Mouse (Mus musculus): ENCODE results near the gene Rab6b. TPM values are rescaled to one million over a fixed set of nuclear protein-coding genes. Genes with fewer than 3 reads are reported as not detected.

Gene Rab6b
- polyA plus RNA-seq, 1 experiment from 2014 or later, result 43.8 TPM

DNA sequence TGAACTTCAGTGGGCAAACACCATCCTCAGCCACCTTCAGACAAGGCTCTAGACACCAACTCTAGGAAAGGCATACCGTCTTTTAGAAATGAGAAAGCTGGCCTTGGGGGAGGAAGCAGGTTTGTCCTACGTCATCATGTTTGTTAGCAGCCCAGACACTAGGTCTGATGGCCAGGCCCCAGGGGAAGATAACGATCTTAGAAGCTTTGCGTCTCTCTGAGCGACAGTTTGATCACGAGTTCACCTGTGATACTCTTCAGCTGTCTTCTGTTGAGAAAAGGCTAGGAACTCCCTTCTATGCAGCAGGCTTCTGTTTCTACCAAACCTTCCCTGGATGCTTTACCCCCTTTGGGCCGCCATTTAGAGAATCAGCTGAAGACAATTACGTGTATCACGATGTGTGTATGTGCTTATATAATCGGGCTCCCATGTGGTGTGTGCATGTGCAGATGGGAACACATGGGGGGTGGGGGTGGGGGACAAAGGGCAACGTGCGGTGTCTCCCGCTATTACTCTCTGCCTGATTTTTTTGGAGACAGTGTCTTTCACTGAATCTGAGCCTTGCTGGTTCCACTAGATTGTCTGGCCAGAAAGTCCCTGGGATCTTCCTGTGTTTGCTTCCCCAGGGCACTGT lies 116.9 kb downstream of the Rab6b start:
- ChIA-PET CTCF (no interaction called here), POLR2A (no interaction called here)
- DNase-seq (ENCODE audit: low read depth, low spot score) (no peak), ATAC-seq (no peak)
- no peak for TF ChIP-seq CTCF (IDR thresholded peaks at IDR 0.05)
- peaks cover 11% of the 10 kb centered on the region for H3K27me3 ChIP-seq
- in situ Hi-C loops (cut with MboI; ENCODE audit: low pct_unique_long_range_greater_than_20kb), result no loop called here

DNA sequence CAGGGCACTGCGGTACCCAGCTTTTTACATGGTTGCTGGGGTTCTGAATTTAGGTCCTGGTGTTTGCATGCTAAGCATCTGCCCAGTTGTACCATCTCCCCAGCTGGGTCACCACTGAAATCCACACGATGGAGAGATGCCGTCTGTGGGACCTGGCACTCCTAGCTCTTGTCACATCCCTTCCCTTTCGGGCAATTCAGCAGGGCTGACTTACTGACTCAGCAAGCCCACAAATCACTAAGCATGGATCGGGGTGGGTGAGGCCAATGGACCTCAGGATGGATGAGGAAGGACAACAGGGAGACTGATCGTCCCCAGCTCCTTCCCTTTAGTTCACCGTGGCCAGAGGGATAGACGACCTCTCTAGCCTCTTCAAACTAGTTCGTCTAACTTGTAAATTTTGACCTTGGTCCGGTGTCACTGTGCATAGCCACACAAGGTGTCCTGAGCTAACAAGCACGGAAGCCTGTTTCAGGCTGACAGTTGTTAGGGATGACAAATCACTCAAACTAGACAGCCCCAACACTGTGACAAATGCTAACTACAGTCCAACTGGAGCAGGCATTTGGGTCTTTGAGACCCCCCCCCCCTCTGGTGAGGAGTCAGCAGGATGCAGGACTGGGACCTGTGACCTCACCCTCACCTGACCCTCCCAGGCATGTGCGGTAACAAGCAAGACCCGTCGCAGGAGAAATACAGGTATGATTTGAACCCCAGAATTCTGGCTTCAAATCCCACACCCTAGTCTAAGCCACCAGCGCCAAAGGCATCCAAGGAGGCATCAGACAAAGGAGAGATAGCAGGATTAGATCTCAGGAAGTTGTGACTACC lies 117.7 kb downstream of the Rab6b start:
- peaks cover 11% of the 10 kb centered on the region for H3K27me3 ChIP-seq
- CTCF ChIA-PET, result no interaction called here
- POLR2A ChIA-PET, result no interaction called here
- no peak for DNase-seq (ENCODE audit: low read depth, low spot score)
- no peak for ATAC-seq
- no peak for TF ChIP-seq CTCF (IDR thresholded peaks at IDR 0.05)
- in situ Hi-C loops (cut with MboI; ENCODE audit: low pct_unique_long_range_greater_than_20kb), result no loop called here

DNA sequence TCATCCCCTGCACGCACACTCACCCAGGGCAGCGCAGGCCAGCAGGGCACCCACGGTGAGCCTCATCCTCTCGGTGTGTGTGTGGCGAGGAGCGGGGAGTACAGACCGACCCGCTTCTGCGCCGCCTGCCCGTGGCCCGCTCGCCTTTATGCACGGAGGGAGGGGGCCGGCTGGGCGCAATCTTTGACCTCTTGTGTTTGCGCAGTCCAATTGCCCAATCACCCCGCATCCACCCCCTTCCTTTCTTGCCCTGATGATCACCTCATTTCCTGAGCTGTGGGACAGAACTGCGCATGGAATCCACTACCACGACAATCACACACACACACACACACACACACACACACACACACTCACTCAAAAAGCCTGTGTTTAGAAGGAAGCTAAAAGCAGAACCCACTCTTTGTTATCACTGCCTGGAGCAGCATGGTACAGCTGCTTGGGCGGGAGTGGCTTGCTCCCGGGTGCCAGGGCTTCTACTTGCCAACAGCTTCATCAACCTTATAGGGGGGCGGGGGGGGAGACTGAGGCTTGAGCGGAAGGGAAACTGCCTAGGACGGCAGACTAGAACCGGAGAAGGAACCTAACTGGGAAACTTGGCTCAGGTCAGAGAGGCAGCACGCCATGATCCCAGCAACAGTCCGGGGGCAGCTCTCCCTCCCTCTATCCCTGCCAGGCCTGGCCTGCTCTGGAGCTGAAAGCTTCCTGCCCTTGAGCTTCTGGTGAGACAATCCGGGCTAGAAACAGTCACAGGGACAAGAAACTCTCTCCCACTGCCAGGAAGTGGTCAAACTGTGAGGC lies 118.8 kb downstream of the Rab6b start, which contains the start of the genes Gm20425 and Trf:
TSS of gene Gm20425 (minus strand) at position 157 of the 801 bp plus-strand sequence.
TSS of gene Trf (minus strand) at position 294 of the 801 bp plus-strand sequence.
- CTCF ChIA-PET, result no interaction called here
- no peak for ATAC-seq
- TF ChIP-seq CTCF (IDR thresholded peaks at IDR 0.05), result no peak
- in situ Hi-C loops (cut with MboI; ENCODE audit: low pct_unique_long_range_greater_than_20kb), result no loop called here
- no peak for DNase-seq (ENCODE audit: low read depth, low spot score)
- H3K27me3 ChIP-seq, result peaks cover 11% of the 10 kb centered on the region
- POLR2A ChIA-PET, result no interaction called here

DNA sequence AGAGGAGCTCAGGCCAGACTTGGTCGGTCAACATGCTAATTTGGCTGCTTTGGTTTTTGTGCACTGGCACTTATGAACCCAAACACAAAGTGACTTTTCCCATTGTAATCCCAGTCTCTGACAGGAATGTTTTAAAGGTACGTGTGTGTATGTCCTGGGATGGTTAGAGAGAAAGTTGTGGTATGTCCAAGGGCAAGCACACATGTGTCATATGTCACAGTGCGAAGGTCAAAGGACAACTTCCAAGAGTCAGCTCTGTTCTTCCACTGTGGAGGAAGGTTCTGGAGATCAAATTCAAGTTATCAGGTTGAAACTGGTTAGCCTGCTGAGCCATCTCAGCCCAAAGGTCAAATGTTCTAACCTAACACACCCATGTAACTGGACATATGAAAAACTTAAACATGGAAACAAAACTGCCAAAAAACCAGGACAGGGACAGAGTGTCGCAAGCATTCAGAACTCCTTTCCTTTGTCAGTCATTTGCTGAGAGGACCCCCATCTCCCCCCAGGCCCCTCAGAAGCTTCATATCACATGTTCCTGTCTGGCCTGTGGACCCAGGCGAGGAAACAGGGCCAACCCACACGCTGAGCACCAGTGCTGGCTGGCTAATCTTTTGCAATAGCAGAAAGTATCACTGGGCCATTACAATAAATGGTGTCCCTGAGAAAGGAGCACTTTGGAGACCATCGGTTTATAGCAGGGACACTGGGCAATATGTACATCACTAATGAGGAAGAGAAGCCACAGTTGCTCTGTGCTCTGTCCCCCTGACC lies 120.8 kb downstream of the Rab6b start:
- in situ Hi-C loops (cut with MboI; ENCODE audit: low pct_unique_long_range_greater_than_20kb), result no loop called here
- TF ChIP-seq CTCF (IDR thresholded peaks at IDR 0.05), result no peak
- ATAC-seq, result no peak
- CTCF ChIA-PET, result no interaction called here
- peaks cover 16% of the 10 kb centered on the region for H3K27me3 ChIP-seq
- POLR2A ChIA-PET, result no interaction called here
- no peak for DNase-seq (ENCODE audit: low read depth, low spot score)

DNA sequence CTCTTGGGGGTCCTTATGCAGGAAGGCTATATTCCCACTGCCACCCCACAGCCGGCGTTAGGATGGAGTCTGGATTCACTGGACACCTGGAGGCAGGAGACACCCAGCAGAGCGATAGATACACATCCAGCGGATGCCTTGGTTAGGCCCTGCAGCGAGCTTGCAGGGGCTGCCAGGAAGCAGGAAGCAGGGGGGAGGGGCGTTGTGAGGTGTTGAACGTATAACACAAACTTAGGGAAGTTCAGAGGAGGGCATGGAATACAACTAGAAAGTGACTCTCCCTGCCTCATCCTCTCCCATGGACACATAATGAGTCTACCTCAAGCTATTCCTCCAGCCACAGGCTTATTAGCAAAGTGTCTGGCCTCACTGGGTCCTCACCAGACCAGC lies 121.4 kb downstream of the Rab6b start:
- ChIA-PET CTCF (no interaction called here), POLR2A (no interaction called here)
- peaks cover 14% of the 10 kb centered on the region for H3K27me3 ChIP-seq
- no peak for ATAC-seq
- in situ Hi-C loops (cut with MboI; ENCODE audit: low pct_unique_long_range_greater_than_20kb), result no loop called here
- DNase-seq (ENCODE audit: low read depth, low spot score), result no peak
- no peak for TF ChIP-seq CTCF (IDR thresholded peaks at IDR 0.05)

DNA sequence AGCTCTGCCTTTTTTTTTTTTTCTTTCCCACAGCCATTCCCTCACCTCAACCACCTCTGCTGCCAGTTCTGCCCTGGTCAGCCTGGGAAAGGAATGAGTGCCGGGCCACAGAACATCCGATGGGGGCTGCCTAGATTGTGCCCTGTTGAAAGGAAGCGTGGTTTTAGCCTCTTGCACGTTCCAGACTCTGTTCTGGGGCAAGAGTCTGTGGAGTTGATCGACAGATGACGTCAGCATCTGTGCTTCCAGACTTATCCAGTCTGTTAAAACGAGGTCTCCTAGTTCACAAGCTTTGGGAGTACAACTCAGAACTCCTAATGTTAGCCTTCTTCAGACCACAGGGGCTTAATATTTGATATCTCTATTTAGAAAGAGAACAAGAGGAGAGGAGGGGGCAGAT lies 122.5 kb downstream of the Rab6b start:
- ChIA-PET CTCF (no interaction called here), POLR2A (no interaction called here)
- no peak for ATAC-seq
- peaks cover 13% of the 10 kb centered on the region for H3K27me3 ChIP-seq
- TF ChIP-seq CTCF (IDR thresholded peaks at IDR 0.05), result no peak
- DNase-seq (ENCODE audit: low read depth, low spot score), result no peak
- in situ Hi-C loops (cut with MboI; ENCODE audit: low pct_unique_long_range_greater_than_20kb), result no loop called here

DNA sequence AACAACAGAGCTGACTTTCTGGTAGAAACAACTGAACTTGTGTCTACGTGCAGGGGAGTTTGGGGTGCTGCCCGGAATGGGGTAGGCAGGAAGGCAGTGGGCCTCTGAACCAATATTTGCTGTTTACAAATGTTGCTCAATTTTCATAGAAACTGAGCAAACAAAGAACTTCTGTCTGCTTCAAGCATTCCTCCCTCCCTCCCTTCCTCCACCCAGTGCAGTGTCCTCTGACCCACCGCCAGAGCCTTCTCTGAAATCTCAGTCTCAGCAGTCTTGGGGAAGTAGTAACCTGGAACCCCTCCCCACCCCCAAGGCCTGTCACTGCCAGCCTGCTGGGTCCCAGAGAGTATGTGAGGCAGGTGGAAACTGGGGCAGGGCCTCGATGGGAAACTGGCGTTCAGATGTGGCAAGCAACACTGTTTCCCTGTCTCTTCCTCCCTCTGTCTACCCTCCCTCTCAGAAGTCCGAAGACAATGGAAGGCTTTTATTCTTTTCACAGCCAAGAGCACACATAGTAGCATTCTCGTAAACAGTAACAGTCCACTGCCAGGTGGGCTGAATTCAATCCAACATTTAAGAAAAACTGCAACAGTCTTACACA lies 123.1 kb downstream of the Rab6b start:
- no peak for TF ChIP-seq CTCF (IDR thresholded peaks at IDR 0.05)
- in situ Hi-C loops (cut with MboI; ENCODE audit: low pct_unique_long_range_greater_than_20kb), result no loop called here
- peaks cover 19% of the 10 kb centered on the region for H3K27me3 ChIP-seq
- DNase-seq (ENCODE audit: low read depth, low spot score), result no peak
- POLR2A ChIA-PET, result no interaction called here
- no peak for ATAC-seq
- CTCF ChIA-PET, result interaction anchor here (0.7 kb wide), 1 partner anchor 81 kb away, joined by 3 read pairs; no protein-coding TSS in a partner anchor

Other genes starting within 250 kb of the Rab6b start
- gene Slco2a1, start 123.1 kb upstream of the Rab6b start, polyA plus RNA-seq (2021), result 14.9 TPM
- 43.0 TPM for gene Srprb, start 90.3 kb downstream of the Rab6b start, polyA plus RNA-seq (2021)
- not detected for gene Gm20425, start 118.5 kb downstream of the Rab6b start, polyA plus RNA-seq (2021)
- gene Trf, start 118.7 kb downstream of the Rab6b start, polyA plus RNA-seq (2021), result not detected
- gene 1300017J02Rik, start 193.3 kb downstream of the Rab6b start, polyA plus RNA-seq (2021), result 0.12 TPM
- 56.9 TPM for gene Topbp1, start 193.4 kb downstream of the Rab6b start, polyA plus RNA-seq (2021)